Mouse (Mus musculus) G1E (cell line): ENCODE results near the gene Olfr1293-ps. TPM values are rescaled to one million over a fixed set of nuclear protein-coding genes. Genes with fewer than 3 reads are reported as not detected.

Experiments
- ATAC-seq: 2 replicates; pipeline ENCODE4 v1.8.0; 2016; ENCODE audit warnings: mild to moderate bottlenecking; ENCODE audit not compliant: insufficient number of reproducible peaks, poor library complexity, low FRiP score, severe bottlenecking; ENCODE audit errors: extremely low read depth
- DNase-seq: peaks from one replicate; pipeline ENCODE4 v3.0.0; 2012; ENCODE audit warnings: low spot score
- H3K27me3 ChIP-seq: 2 replicates; pipeline ENCODE4 v1.6.1; 2012; ENCODE audit warnings: mild to moderate bottlenecking, low read length, inconsistent platforms; ENCODE audit not compliant: insufficient read depth
- H3K36me3 ChIP-seq: replicated peaks from 2 replicates; pipeline ENCODE3; 2012; ENCODE audit warnings: mild to moderate bottlenecking, inconsistent platforms
- H3K4me1 ChIP-seq: 2 replicates; pipeline ENCODE4 v1.6.1; 2012; ENCODE audit warnings: low read depth, low read length, inconsistent platforms, mixed read lengths; ENCODE audit not compliant: insufficient read depth
- H3K4me3 ChIP-seq: 2 replicates; pipeline ENCODE4 v1.5.1; 2012; ENCODE audit warnings: low read depth, mild to moderate bottlenecking, inconsistent platforms, low read length, moderate library complexity, mixed read lengths
- H3K9me3 ChIP-seq: replicated peaks from 2 replicates; pipeline ENCODE4 v1.6.1; 2012; ENCODE audit warnings: inconsistent platforms
- CTCF ChIP-seq: IDR thresholded peaks from 2 replicates; pipeline ENCODE4 v1.5.1; 2012; ENCODE audit warnings: low read depth, low read length, inconsistent platforms, mixed read lengths
- GATA1 ChIP-seq: IDR thresholded peaks from 2 replicates; pipeline ENCODE4 v1.6.1; 2012; ENCODE audit warnings: borderline replicate concordance, low read length, inconsistent platforms, mixed read lengths
- GATA2 ChIP-seq: IDR thresholded peaks from 2 replicates; pipeline ENCODE4 v1.6.1; 2012; ENCODE audit warnings: low read depth, low read length, inconsistent platforms, borderline replicate concordance
- POLR2AphosphoS5 ChIP-seq: IDR thresholded peaks from 2 replicates; pipeline ENCODE4 v1.6.1; 2012; ENCODE audit warnings: low read depth, low read length, inconsistent platforms; ENCODE audit not compliant: insufficient replicate concordance
- TAL1 ChIP-seq: conservative IDR thresholded peaks from 2 replicates; pipeline ENCODE4 v1.6.1; 2012; ENCODE audit warnings: low read depth, low read length, inconsistent platforms, mixed read lengths
- polyA plus RNA-seq: library from polyadenylated mRNA; stranded (reverse); fragments of >175 nt; gene quantifications from 2 replicates; pipeline ENCODE4 v1.2.3, GENCODE M21; 2012
- total RNA-seq, 2 experiments: library from RNA; stranded (forward) in 1 of 2; stranded (reverse) in 1 of 2; fragments of 200-1000 nt in 1 of 2; fragments of >200 nt in 1 of 2; fragmentation: Nextera tagmentation in 1 of 2; gene quantifications; 2 replicates each; pipeline ENCODE4 v1.2.3; 2014 to 2017

Gene Olfr1293-ps
- not detected in 2 replicates for total RNA-seq (2014; fragmentation: Nextera tagmentation)
- 0.05 and 0.06 TPM in 2 replicates for total RNA-seq (2017)
- polyA plus RNA-seq: not detected in 2 replicates

- TF ChIP-seq TAL1: no peak
These were observed at the start of gene Olfr1293-ps for GRCm38 (mm10) chr2:111524903-111525302. Gene Olfr1293-ps (plus strand): TSS chr2:111525203.

DNA sequence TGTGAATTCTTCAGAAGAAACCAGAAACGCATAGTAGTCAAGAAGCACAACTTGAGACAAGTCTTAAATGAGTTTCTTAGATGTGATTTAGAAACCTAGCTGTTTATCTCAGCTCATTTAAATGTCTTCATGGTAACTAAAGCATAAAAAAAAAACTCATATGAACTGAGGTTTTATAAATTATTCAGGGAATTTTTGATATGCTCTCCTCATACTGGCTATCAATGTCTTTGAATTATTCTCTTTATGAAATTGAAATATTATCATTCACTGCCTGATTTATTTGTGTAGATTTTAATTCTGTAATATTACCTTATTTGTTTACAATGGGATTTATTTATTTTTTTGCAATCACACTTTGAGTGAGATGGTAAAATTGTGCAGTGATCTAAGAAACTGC is 44.5 kb upstream of the Olfr1293-ps start, which contains the start of gene Olfr1289:
TSS of gene Olfr1289 (plus strand) at position 301 of the 400 bp plus-strand sequence.
- Histone ChIP-seq H3K36me3 (no peaks in the 10 kb centered on the region), H3K4me1 (no peaks in the 10 kb centered on the region), H3K4me3 (no peak within 1 kb of the TSS), H3K27me3 (no peaks in the 10 kb centered on the region), H3K9me3 (peaks cover 3% of the 10 kb centered on the region; the same call in 1 of the 2 replicates)
- DNase-seq: no peak
- no peak for ATAC-seq
- TF ChIP-seq GATA1: no peak
- TF ChIP-seq GATA2: no peak
- no peak for TF ChIP-seq POLR2AphosphoS5
- TF ChIP-seq TAL1: no peak
- TF ChIP-seq CTCF: no peak

More at GRCm38 (mm10) chr2:111524903-111525302, at the start of gene Olfr1293-ps:
- Histone ChIP-seq H3K4me1 (no peaks in the 10 kb centered on the region), H3K4me3 (no peak within 1 kb of the TSS), H3K36me3 (no peaks in the 10 kb centered on the region), H3K27me3 (no peaks in the 10 kb centered on the region), H3K9me3 (peaks cover 6% of the 10 kb centered on the region; the same call in 1 of the 2 replicates)
- no peak for DNase-seq
- ATAC-seq: no peak

DNA sequence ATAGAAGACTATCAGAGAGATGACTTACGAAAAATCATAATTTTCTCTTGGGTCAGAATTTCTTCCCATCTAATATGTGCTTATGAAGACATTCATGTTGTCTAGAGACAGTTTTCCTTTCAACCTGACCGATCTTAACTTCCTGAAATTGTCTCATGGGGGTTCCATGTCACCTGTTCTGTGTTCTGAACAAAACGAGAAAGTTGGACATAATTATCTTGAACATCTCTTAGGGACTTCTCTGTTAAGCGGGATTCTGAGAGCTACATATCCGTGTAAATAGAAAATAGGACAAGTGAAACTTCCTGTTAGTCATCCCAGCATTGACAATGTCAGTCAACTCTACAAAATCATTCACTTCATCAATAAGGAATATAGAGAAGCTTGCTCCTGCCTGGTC is 31.3 kb upstream of the Olfr1293-ps start, which contains the start of gene Olfr1290:
TSS of gene Olfr1290 (minus strand) at position 101 of the 400 bp plus-strand sequence.
- Histone ChIP-seq H3K36me3 (no peaks in the 10 kb centered on the region), H3K27me3 (no peaks in the 10 kb centered on the region), H3K4me1 (no peaks in the 10 kb centered on the region), H3K9me3 (0 out of 2 replicates have a peak, but pooled peaks cover 3% of the 10 kb centered on the region), H3K4me3 (no peak within 1 kb of the TSS)
- DNase-seq (no peak), ATAC-seq (no peak)
- TF ChIP-seq CTCF: no peak
- TF ChIP-seq POLR2AphosphoS5: no peak
- TF ChIP-seq GATA1: no peak
- TF ChIP-seq GATA2: no peak
- TF ChIP-seq TAL1: no peak

GRCm38 (mm10) chr2:111496880-111497279 is 28.1 kb upstream of the Olfr1293-ps start, which contains the start of gene Olfr1291-ps1:
Gene Olfr1291-ps1 (plus strand): TSS chr2:111497180.
- H3K27me3 ChIP-seq: no peaks in the 10 kb centered on the region
- no peaks in the 10 kb centered on the region for H3K36me3 ChIP-seq
- H3K9me3 ChIP-seq: 0 out of 2 replicates have a peak, but pooled peaks cover 3% of the 10 kb centered on the region
- ATAC-seq: no peak
- TF ChIP-seq CTCF: no peak
- no peaks in the 10 kb centered on the region for H3K4me1 ChIP-seq
- no peak for DNase-seq
- no peak within 1 kb of the TSS for H3K4me3 ChIP-seq

- TF ChIP-seq GATA1 (no peak), GATA2 (no peak), CTCF (no peak), POLR2AphosphoS5 (no peak), TAL1 (no peak)
These were observed 7.6 kb upstream of the Olfr1293-ps start for GRCm38 (mm10) chr2:111517451-111517850.

GRCm38 (mm10) chr2:111540191-111540590 is 15.2 kb downstream of the Olfr1293-ps start, which contains the start of gene Olfr1294:
Gene Olfr1294 (minus strand): TSS chr2:111540291.
- TF ChIP-seq TAL1 (no peak), GATA2 (no peak), CTCF (no peak), GATA1 (no peak), POLR2AphosphoS5 (no peak)
- Histone ChIP-seq H3K4me1 (no peaks in the 10 kb centered on the region), H3K9me3 (0 out of 2 replicates have a peak, but pooled peaks cover 2% of the 10 kb centered on the region), H3K36me3 (no peaks in the 10 kb centered on the region), H3K4me3 (no peak within 1 kb of the TSS), H3K27me3 (no peaks in the 10 kb centered on the region)
- DNase-seq (no peak), ATAC-seq (no peak)

More at GRCm38 (mm10) chr2:111517451-111517850, 7.6 kb upstream of the Olfr1293-ps start:
- no peak overlapping the region for H3K4me3 ChIP-seq
- ATAC-seq (no peak), DNase-seq (no peak)
- no peaks in the 10 kb centered on the region for H3K36me3 ChIP-seq
- no peaks in the 10 kb centered on the region for H3K27me3 ChIP-seq
- H3K9me3 ChIP-seq: peaks cover 15% of the 10 kb centered on the region; the same call in 1 of the 2 replicates
- H3K4me1 ChIP-seq: no peaks in the 10 kb centered on the region

DNA sequence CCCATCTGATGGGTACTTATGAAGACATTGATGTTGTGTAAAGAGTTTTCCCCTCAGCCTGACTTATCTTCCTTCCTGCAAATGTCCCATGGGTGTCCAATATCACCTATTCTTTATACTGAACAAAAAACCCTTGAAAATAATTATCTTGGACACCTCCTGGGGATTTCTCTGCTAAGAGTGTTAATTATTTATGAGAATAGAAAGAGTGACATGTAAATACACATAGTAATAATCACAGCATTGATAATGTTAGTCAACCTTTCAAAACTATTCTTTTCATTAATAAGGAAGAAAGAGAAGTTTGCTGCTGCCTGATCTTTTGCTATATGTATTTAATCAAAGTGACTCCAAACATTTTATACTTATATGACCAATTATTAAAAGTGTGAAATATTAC is 44.6 kb downstream of the Olfr1293-ps start, which contains the start of gene Olfr1295:
TSS of gene Olfr1295 (minus strand) at position 101 of the 400 bp plus-strand sequence.
- Histone ChIP-seq H3K4me1 (no peaks in the 10 kb centered on the region), H3K4me3 (no peak within 1 kb of the TSS), H3K27me3 (no peaks in the 10 kb centered on the region), H3K9me3 (no peaks in the 10 kb centered on the region), H3K36me3 (no peaks in the 10 kb centered on the region)
- TF ChIP-seq CTCF: no peak
- TF ChIP-seq TAL1: no peak
- no peak for TF ChIP-seq GATA2
- TF ChIP-seq POLR2AphosphoS5: no peak
- TF ChIP-seq GATA1: no peak
- ATAC-seq (no peak), DNase-seq (no peak)
